Mouse (Mus musculus): ENCODE measurements around the gene Cd2.

DNA sequence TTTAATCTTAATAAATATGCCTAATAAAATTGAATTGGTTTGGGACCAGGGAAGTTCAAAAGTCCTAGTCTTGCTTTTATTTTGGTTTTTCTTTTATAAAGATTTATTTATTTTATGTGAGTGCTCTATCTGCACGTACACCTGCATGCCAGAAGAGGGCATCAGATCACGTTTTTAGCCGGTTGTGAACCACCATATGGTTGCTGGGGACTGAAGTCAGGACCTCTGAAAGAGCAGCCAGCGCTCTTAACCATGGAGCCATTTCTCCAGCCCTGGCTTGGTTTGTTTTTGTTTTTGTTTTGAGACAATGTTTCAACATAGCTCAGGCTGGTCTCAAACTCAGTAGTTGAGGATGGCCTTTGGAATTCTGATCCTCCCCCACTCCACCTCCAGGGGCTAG, 4.3 kb downstream of the Cd2 start:
- TF ChIP-seq POLR2A (IDR thresholded peaks at IDR 0.05; ENCODE audit: extremely low read depth, insufficient read depth, low read length) (no peak), CTCF (IDR thresholded peaks at IDR 0.05; ENCODE audit: low read depth, low read length) (no peak)

Data from liver, adult 2 months (tissue).